Mouse (Mus musculus) C3H10T1/2 (cell line): ENCODE measurements around the gene Gbp6. TPM values are rescaled to one million over a fixed set of nuclear protein-coding genes. Genes with fewer than 3 reads are reported as not detected.

Source experiments
- polyA plus RNA-seq, 2 experiments: library from polyadenylated mRNA; unstranded; fragments of >200 nt; fragmentation: generic; extraction: Trizol; gene quantifications; one replicate each; pipeline ENCODE4 v1.2.1; 2012; ENCODE audit warnings: missing spikeins in 2 of 2

The Gbp6 gene
- polyA plus RNA-seq, result under 1 TPM in 1 of 2 experiments, not detected in 1; 0.13 TPM

GRCm38 (mm10) chr5:105293226-105294165, at the start of gene Gbp6, which contains the start of gene Gm43302:
Gene Gbp6 (minus strand): TSS chr5:105293698.
Gene Gm43302 (minus strand): TSS chr5:105293695.

DNA sequence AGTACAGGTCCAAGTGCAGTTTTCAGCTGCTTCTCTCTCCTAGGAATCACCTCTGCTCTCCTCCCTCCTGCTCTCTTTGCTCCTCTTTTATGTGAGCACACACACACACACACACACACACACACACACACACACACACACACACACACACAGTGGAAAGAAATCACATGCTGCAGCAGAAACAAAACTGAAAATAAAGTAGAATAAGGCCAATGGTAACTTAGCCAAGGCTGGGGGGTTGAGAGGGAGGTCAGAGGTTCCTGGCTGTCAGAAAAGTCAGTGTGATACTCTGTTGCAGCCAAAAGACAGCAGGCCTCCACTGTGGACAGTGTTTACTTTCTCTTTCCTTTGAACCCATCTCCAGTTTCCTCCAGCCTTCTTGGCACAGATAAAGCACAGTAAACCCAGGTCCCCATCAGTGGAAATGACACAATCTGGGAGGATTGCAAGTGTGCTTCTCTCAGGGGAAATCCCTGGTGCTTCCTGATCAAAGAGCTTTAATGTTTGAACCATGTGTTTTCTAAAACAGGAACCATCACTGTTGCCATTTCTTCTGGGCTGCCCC, 53.9 kb downstream of the Gbp6 start, which contains the start of gene Gbp10:
Gene Gbp10, minus strand, starts transcription at position 51 of the 565 bp plus-strand sequence.

Other genes with a start within 250 kb of the Gbp6 start
- gene Gbp9, start 154.2 kb downstream of the Gbp6 start, polyA plus RNA-seq, result 1 to 10 TPM in 1 of 2 experiments, under 1 TPM in 1; 0.04 to 1.9 TPM
- gene Gbp8, start 154.2 kb downstream of the Gbp6 start, polyA plus RNA-seq, result under 1 TPM in 1 of 2 experiments, not detected in 1; 0.09 TPM
- under 1 TPM in 1 of 2 experiments, not detected in 1; 0.47 TPM for gene Gbp4, start 154.1 kb downstream of the Gbp6 start, polyA plus RNA-seq
- gene Gbp10, start 54.2 kb downstream of the Gbp6 start, polyA plus RNA-seq, result under 1 TPM in 1 of 2 experiments, not detected in 1; 0.26 TPM
- gene Gm43302, start within 50 bp of the Gbp6 start, polyA plus RNA-seq, result under 1 TPM in 1 of 2 experiments, not detected in 1; 0.54 TPM
- gene Lrrc8b, start 122.1 kb upstream of the Gbp6 start, polyA plus RNA-seq, result under 1 TPM; 0.32 to 0.71 TPM
- gene Lrrc8c, start 225.7 kb upstream of the Gbp6 start, polyA plus RNA-seq, result 1 to 10 TPM; 1.9 to 5.2 TPM